Mouse (Mus musculus) lung, adult 2 months (tissue): ENCODE data around the gene Lekr1.

Experiments used
- CTCF ChIP-seq: fragments of 200-500 bp; IDR thresholded peaks from 2 replicates; pipeline ENCODE4 v1.5.1; 2011; ENCODE audit warnings: mild to moderate bottlenecking, low read length, control low read depth; ENCODE audit not compliant: insufficient read depth
- POLR2A ChIP-seq: fragments of 200-500 bp; IDR thresholded peaks from 2 replicates; pipeline ENCODE4 v1.6.1; 2011; ENCODE audit warnings: low read depth, mild to moderate bottlenecking, control low read depth, low read length, borderline replicate concordance; ENCODE audit errors: extremely low read depth

DNA sequence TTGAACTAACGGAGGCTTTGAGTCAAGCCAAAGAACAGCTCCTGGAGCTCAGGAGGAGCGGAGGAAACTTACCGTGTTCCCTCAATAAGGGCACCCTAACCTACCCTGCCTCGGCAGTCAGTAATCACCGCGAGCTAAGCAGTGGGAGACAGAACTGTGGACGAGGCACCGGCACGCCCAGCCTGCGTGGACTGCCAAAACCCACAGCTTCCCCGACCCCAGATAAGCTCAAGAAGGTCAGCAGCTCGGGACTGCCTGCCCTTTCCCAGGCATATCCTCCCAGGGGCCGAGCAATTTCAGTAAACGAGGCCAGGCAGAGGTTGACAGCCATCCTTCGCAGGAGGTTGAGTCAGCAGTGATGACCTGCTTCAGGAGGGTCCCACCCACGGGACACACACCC, 164.8 kb downstream of the Lekr1 start:
- TF ChIP-seq POLR2A (no peak), CTCF (no peak)
